11 mouse cellular contexts compared by ENCODE assay signal in genomic region chr8:104127160-104127883, GRCm38 (mm10). TPM values are rescaled to one million over a fixed set of nuclear protein-coding genes. Genes with fewer than 3 reads are reported as not detected.
DNase-seq lines count a peak whose midpoint lies in the region; ATAC-seq lines count a peak whose summit lies in the region.
"Had no signal": no experiment of that assay in that cellular context is flagged by ENCODE, and none has a peak within 500 bp of the region (broad histone marks: within the 10 kb centered on the region; RNA-seq: fewer than 3 reads in every experiment).

No protein-coding gene starts in this region.

- no peak overlapping the region for H3K4me3 ChIP-seq in forebrain, embryonic 14.5 days (ENCODE audit: low read depth, low read length)
- no peak overlapping the region for H3K4me3 ChIP-seq in forebrain, embryonic 11.5 days (ENCODE audit: low read depth, low read length)
- H3K4me3 ChIP-seq in kidney, embryonic 16.5 days (ENCODE audit: low read length): no peak overlapping the region
- H3K4me3 ChIP-seq: embryonic facial prominence, embryonic 15.5 days; hindbrain, embryonic 13.5 days had no signal

- no peak overlapping the region for H3K9ac ChIP-seq in forebrain, embryonic 14.5 days (ENCODE audit: low read length)
- H3K9ac ChIP-seq in forebrain, embryonic 11.5 days (ENCODE audit: low read length): no peak overlapping the region
- no peak overlapping the region for H3K9ac ChIP-seq in kidney, embryonic 16.5 days (replicated peaks; ENCODE audit: low read length)
- H3K9ac ChIP-seq: embryonic facial prominence, embryonic 15.5 days; hindbrain, embryonic 13.5 days had no signal

- ATAC-seq in forebrain, embryonic 14.5 days: peak; percentile 69; the same call in 1 of the 2 replicates
- no peak for ATAC-seq in forebrain, embryonic 11.5 days (replicated peaks; ENCODE audit: low FRiP score)
- ATAC-seq in kidney, embryonic 16.5 days (ENCODE audit: low FRiP score, low TSS enrichment): no peak
- ATAC-seq: lung, postnatal 0 days had no signal

- H3K27ac ChIP-seq in forebrain, embryonic 14.5 days (ENCODE audit: low read depth, low read length): no peak overlapping the region
- no peak overlapping the region for H3K27ac ChIP-seq in forebrain, embryonic 11.5 days (ENCODE audit: low read depth, low read length)
- H3K27ac ChIP-seq in kidney, embryonic 16.5 days (ENCODE audit: low read length): no peak overlapping the region
- H3K27ac ChIP-seq: embryonic facial prominence, embryonic 15.5 days; hindbrain, embryonic 13.5 days had no signal

- intact Hi-C loops in left cerebral cortex, postnatal 36 days (cut with DNase I): no loop called here

- no peaks in the 10 kb centered on the region for H3K9me3 ChIP-seq in forebrain, embryonic 14.5 days (replicated peaks; ENCODE audit: control insufficient read depth, low read length)
- no peaks in the 10 kb centered on the region for H3K9me3 ChIP-seq in forebrain, embryonic 11.5 days (ENCODE audit: control insufficient read depth, low read length)
- no peaks in the 10 kb centered on the region for H3K9me3 ChIP-seq in kidney, embryonic 16.5 days (ENCODE audit: low read length)
- H3K9me3 ChIP-seq: embryonic facial prominence, embryonic 15.5 days; hindbrain, embryonic 13.5 days had no signal

- WGBS in forebrain, embryonic 14.5 days: 67% methylated on average over 4 of the region's 4 CpGs
- 83% methylated on average over 4 of the region's 4 CpGs for WGBS in forebrain, embryonic 11.5 days
- WGBS in kidney, embryonic 16.5 days: 72% methylated on average over 4 of the region's 4 CpGs

- no peaks in the 10 kb centered on the region for H3K27me3 ChIP-seq in forebrain, embryonic 14.5 days (replicated peaks; ENCODE audit: control insufficient read depth, insufficient read depth, low read length)
- no peaks in the 10 kb centered on the region for H3K27me3 ChIP-seq in forebrain, embryonic 11.5 days (ENCODE audit: control insufficient read depth, insufficient read depth, low read length)
- H3K27me3 ChIP-seq in splenic B cell, adult 2 months (ENCODE audit: control insufficient read depth, insufficient read depth, low read length, poor library complexity, severe bottlenecking): no peaks in the 10 kb centered on the region
- H3K27me3 ChIP-seq in kidney, embryonic 16.5 days (ENCODE audit: insufficient read depth, low read length): no peaks in the 10 kb centered on the region
- H3K27me3 ChIP-seq: embryonic facial prominence, embryonic 15.5 days; hindbrain, embryonic 13.5 days had no signal

- peak; percentile 69 for DNase-seq in forebrain, embryonic 14.5 days (ENCODE audit: low spot score)
- no peak for DNase-seq in forebrain, embryonic 11.5 days (ENCODE audit: low spot score)
- peak; percentile 4 for DNase-seq in thymus, postnatal 0 days (ENCODE audit: low spot score)
- no peak for DNase-seq in thymus, postnatal 10 days (ENCODE audit: low spot score in 2 of 2)
- peak; percentile 59 to 61 for DNase-seq in left cerebral cortex, postnatal 36 days (ENCODE audit: low spot score in 2 of 2)
- DNase-seq in splenic B cell, adult 2 months (ENCODE audit: low read depth, low spot score): peak; percentile 75
- no peak for DNase-seq in yolk sac, embryonic 10.5 days (ENCODE audit: low spot score)

- H3K4me2 ChIP-seq in forebrain, embryonic 14.5 days (ENCODE audit: low read length): no peak overlapping the region
- H3K4me2 ChIP-seq in forebrain, embryonic 11.5 days (ENCODE audit: low read depth, low read length, severe bottlenecking): no peak overlapping the region
- no peak overlapping the region for H3K4me2 ChIP-seq in kidney, embryonic 16.5 days (replicated peaks; ENCODE audit: low read depth, low read length)
- H3K4me2 ChIP-seq: embryonic facial prominence, embryonic 15.5 days; hindbrain, embryonic 13.5 days had no signal

- no peaks in the 10 kb centered on the region for H3K36me3 ChIP-seq in forebrain, embryonic 14.5 days (ENCODE audit: control insufficient read depth, insufficient read depth, low read length)
- H3K36me3 ChIP-seq in forebrain, embryonic 11.5 days (ENCODE audit: control insufficient read depth, insufficient read depth, low read length): no peaks in the 10 kb centered on the region
- H3K36me3 ChIP-seq in splenic B cell, adult 2 months (ENCODE audit: control insufficient read depth, insufficient read depth, low read length, poor library complexity, severe bottlenecking): no peaks in the 10 kb centered on the region
- no peaks in the 10 kb centered on the region for H3K36me3 ChIP-seq in kidney, embryonic 16.5 days (ENCODE audit: insufficient read depth, low read length)
- H3K36me3 ChIP-seq: embryonic facial prominence, embryonic 15.5 days; hindbrain, embryonic 13.5 days had no signal

- no peaks in the 10 kb centered on the region for H3K4me1 ChIP-seq in forebrain, embryonic 14.5 days (ENCODE audit: control insufficient read depth, insufficient read depth, low read length)
- no peaks in the 10 kb centered on the region for H3K4me1 ChIP-seq in forebrain, embryonic 11.5 days (replicated peaks; ENCODE audit: control insufficient read depth, insufficient read depth, low read length)
- no peaks in the 10 kb centered on the region for H3K4me1 ChIP-seq in kidney, embryonic 16.5 days (ENCODE audit: insufficient read depth, low read length)
- H3K4me1 ChIP-seq: embryonic facial prominence, embryonic 15.5 days; hindbrain, embryonic 13.5 days had no signal

RNA-seq across cellular contexts. Expression of gene Cdh5, which starts 25.9 kb away (rescaled TPM):
- polyA plus RNA-seq in forebrain, embryonic 14.5 days (2014; fragmentation: Nextera tagmentation; extraction: Ambion mirVana): 13.6 and 13.7 TPM in 2 replicates
- 13.2 and 15.9 TPM in 2 replicates for polyA plus RNA-seq in forebrain, embryonic 11.5 days (2014; fragmentation: Nextera tagmentation; extraction: Ambion mirVana)
- 7.8 and 8.3 TPM in 2 replicates for polyA plus RNA-seq in thymus, postnatal 0 days (2015; fragmentation: Nextera tagmentation; extraction: Ambion mirVana)
- 10 to 100 TPM; 10.4 to 11.6 TPM for total RNA-seq in left cerebral cortex, postnatal 36 days (2021)
- polyA plus RNA-seq in kidney, embryonic 16.5 days (2015; fragmentation: Nextera tagmentation; extraction: Ambion mirVana): 38.1 and 42.2 TPM in 2 replicates

RNA-seq across cellular contexts. Expression of gene Bean1, which starts 42.9 kb away (rescaled TPM):
- polyA plus RNA-seq in forebrain, embryonic 14.5 days (2014; fragmentation: Nextera tagmentation; extraction: Ambion mirVana): 1.8 and 2.3 TPM in 2 replicates
- polyA plus RNA-seq in forebrain, embryonic 11.5 days (2014; fragmentation: Nextera tagmentation; extraction: Ambion mirVana): 0.16 and 0.19 TPM in 2 replicates
- 0.28 and 0.40 TPM in 2 replicates for polyA plus RNA-seq in thymus, postnatal 0 days (2015; fragmentation: Nextera tagmentation; extraction: Ambion mirVana)
- total RNA-seq in left cerebral cortex, postnatal 36 days (2021): 10 to 100 TPM; 11.0 to 11.6 TPM
- polyA plus RNA-seq in kidney, embryonic 16.5 days (2015; fragmentation: Nextera tagmentation; extraction: Ambion mirVana): 2.3 and 2.5 TPM in 2 replicates

Comparison
In these comparisons a context has a peak if more than half of its experiments do, and no peak if none do; other contexts are left out.
1. DNase-seq: peak in forebrain, embryonic 14.5 days (single experiment), thymus, postnatal 0 days (single experiment), left cerebral cortex, postnatal 36 days (2 of 2) and splenic B cell, adult 2 months (single experiment); none in forebrain, embryonic 11.5 days (single experiment), thymus, postnatal 10 days (0 of 2) and yolk sac, embryonic 10.5 days (single experiment).